ENCODE assay signal across 11 mouse cellular contexts in genomic region chr4:108024641-108025040, GRCm38 (mm10). TPM values are rescaled to one million over a fixed set of nuclear protein-coding genes. Genes with fewer than 3 reads are reported as not detected.
DNase-seq lines count a peak whose midpoint lies in the region; ATAC-seq lines count a peak whose summit lies in the region.
"Had no signal": no experiment of that assay in that cellular context is flagged by ENCODE, and none has a peak within 500 bp of the region (broad histone marks: within the 10 kb centered on the region; RNA-seq: fewer than 3 reads in every experiment).

No protein-coding gene starts in this region.

- peaks cover 7% of the 10 kb centered on the region for H3K27me3 ChIP-seq in kidney, embryonic 15.5 days
- H3K27me3 ChIP-seq: embryonic facial prominence, embryonic 12.5 days; Patski had no signal

- H3K36me3 ChIP-seq in kidney, embryonic 15.5 days = no peaks in the 10 kb centered on the region
- H3K36me3 ChIP-seq: embryonic facial prominence, embryonic 12.5 days had no signal

- peak; percentile 24 for DNase-seq in adrenal gland, postnatal 10 days
- no peak for DNase-seq in adrenal gland, adult 18-20 months (ENCODE audit: low spot score in 2 of 2)
- peak; percentile 84 to 86 for DNase-seq in heart, adult 9 months (ENCODE audit: low spot score in 2 of 2)
- peak; percentile 60 for DNase-seq in lung, postnatal 25 days (ENCODE audit: low spot score)
- DNase-seq in retina, embryonic 14.5 days (ENCODE audit: low spot score) = no peak
- DNase-seq in thymus, postnatal 0 days (ENCODE audit: low spot score) = no peak
- DNase-seq in thymus, postnatal 4 days = no peak

- no peak overlapping the region for H3K4me2 ChIP-seq in kidney, embryonic 15.5 days

- 0 out of 2 replicates have a peak, but pooled peaks have one; percentile 55 for ATAC-seq in kidney, embryonic 15.5 days (replicated peaks; ENCODE audit: low FRiP score)
- ATAC-seq: Patski had no signal

- peaks cover 15% of the 10 kb centered on the region for H3K4me1 ChIP-seq in kidney, embryonic 15.5 days

- no peak overlapping the region for H3K9ac ChIP-seq in kidney, embryonic 15.5 days
- H3K9ac ChIP-seq: embryonic facial prominence, embryonic 12.5 days had no signal

- peak overlapping the region; percentile 49 for H3K27ac ChIP-seq in kidney, embryonic 15.5 days
- H3K27ac ChIP-seq: embryonic facial prominence, embryonic 12.5 days had no signal

- H3K4me3 ChIP-seq in kidney, embryonic 15.5 days (replicated peaks) = no peak overlapping the region
- H3K4me3 ChIP-seq: embryonic facial prominence, embryonic 12.5 days had no signal

- no peaks in the 10 kb centered on the region for H3K9me3 ChIP-seq in kidney, embryonic 15.5 days (replicated peaks)
- H3K9me3 ChIP-seq: embryonic facial prominence, embryonic 12.5 days had no signal

- WGBS in kidney, embryonic 15.5 days = 45% methylated on average over 5 of the region's 5 CpGs

RNA-seq across cellular contexts. Expression of gene Slc1a7, which starts 56.5 kb away (rescaled TPM):
- total RNA-seq in adrenal gland, postnatal 10 days (2021) = under 1 TPM; 0.15 to 0.39 TPM
- under 1 TPM; 0.27 to 0.45 TPM for total RNA-seq in adrenal gland, adult 18-20 months (2021)
- polyA plus RNA-seq in kidney, embryonic 15.5 days (2015; fragmentation: Nextera tagmentation; extraction: Ambion mirVana) = not detected in 2 replicates
- not detected in 2 replicates for polyA plus RNA-seq in thymus, postnatal 0 days (2015; fragmentation: Nextera tagmentation; extraction: Ambion mirVana)
- polyA plus RNA-seq: embryonic facial prominence, embryonic 12.5 days; neural tube, embryonic 14.5 days had no signal

Comparison
In these comparisons a context has a peak if more than half of its experiments do, and no peak if none do; other contexts are left out.
1. DNase-seq: peak in adrenal gland, postnatal 10 days (single experiment), heart, adult 9 months (2 of 2) and lung, postnatal 25 days (single experiment); none in adrenal gland, adult 18-20 months (0 of 2), retina, embryonic 14.5 days (single experiment), thymus, postnatal 0 days (single experiment) and thymus, postnatal 4 days (single experiment).